Mouse (Mus musculus) hindbrain, embryonic 13.5 days (tissue): Measurements from ENCODE around the gene Amotl1. TPM values are rescaled to one million over a fixed set of nuclear protein-coding genes. Genes with fewer than 3 reads are reported as not detected.

Experiments used
- ATAC-seq: fragments of 200-750 bp; cut with Nextera tagmentation; 2 replicates; pipeline ENCODE4 v1.8.0; 2017; ENCODE audit warnings: moderate TSS enrichment; ENCODE audit not compliant: low FRiP score
- H3K27ac ChIP-seq: fragments of 300-500 bp; sonication (generic); 2 replicates; pipeline ENCODE4 v1.5.1; 2015; ENCODE audit warnings: inconsistent platforms, mild to moderate bottlenecking, moderate library complexity
- H3K27me3 ChIP-seq: fragments of 300-500 bp; sonication (generic); 2 replicates; pipeline ENCODE4 v1.6.1; 2015; ENCODE audit warnings: mild to moderate bottlenecking, inconsistent platforms
- H3K36me3 ChIP-seq: fragments of 300-500 bp; sonication (generic); 2 replicates; pipeline ENCODE4 v1.6.1; 2015; ENCODE audit warnings: mild to moderate bottlenecking, inconsistent platforms
- H3K4me1 ChIP-seq: fragments of 300-500 bp; sonication (generic); replicated peaks from 2 replicates; pipeline ENCODE4 v1.6.1; 2015; ENCODE audit warnings: inconsistent platforms
- H3K4me2 ChIP-seq: fragments of 300-500 bp; sonication (generic); 2 replicates; pipeline ENCODE4 v1.6.1; 2015; ENCODE audit warnings: inconsistent platforms, mild to moderate bottlenecking, moderate library complexity
- H3K4me3 ChIP-seq: fragments of 300-500 bp; sonication (generic); 2 replicates; pipeline ENCODE4 v1.5.1; 2015; ENCODE audit warnings: mild to moderate bottlenecking, inconsistent platforms
- H3K9ac ChIP-seq: fragments of 300-500 bp; sonication (generic); 2 replicates; pipeline ENCODE4 v1.6.1; 2015; ENCODE audit warnings: mild to moderate bottlenecking, inconsistent platforms
- H3K9me3 ChIP-seq: fragments of 300-500 bp; sonication (generic); 2 replicates; pipeline ENCODE4 v1.6.1; 2016; ENCODE audit warnings: inconsistent platforms
- WGBS: fragments of 180-500 bp; shearing (Covaris S2); methylation state at CpG from one replicate; pipeline ENCODE4 v1.1.7; 2015; 5-methylcytosine and 5-hydroxymethylcytosine counted together
- polyA plus RNA-seq: library from polyadenylated mRNA; unstranded; fragments of >200 nt; fragmentation: Nextera tagmentation; extraction: Ambion mirVana; gene quantifications from 2 replicates; pipeline ENCODE4 v1.2.1, GENCODE M21; 2015

The Amotl1 gene
- polyA plus RNA-seq, 1 experiment from 2014 or later: 8.8 TPM

- H3K36me3 ChIP-seq: peaks cover 58% of the 10 kb centered on the region
- no peak overlapping the region for H3K9ac ChIP-seq
- no peaks in the 10 kb centered on the region for H3K9me3 ChIP-seq
- no peak overlapping the region for H3K27ac ChIP-seq
- no peak overlapping the region for H3K4me3 ChIP-seq
- ATAC-seq: no peak
- no peak overlapping the region for H3K4me2 ChIP-seq
- WGBS: 92% methylated on average over 7 of the region's 7 CpGs
- H3K4me1 ChIP-seq: no peaks in the 10 kb centered on the region
- H3K27me3 ChIP-seq: no peaks in the 10 kb centered on the region
Measured at GRCm38 (mm10) chr9:14563351-14563750, 81.5 kb downstream of the Amotl1 start.

- Histone ChIP-seq H3K9me3 (no peaks in the 10 kb centered on the region), H3K27ac (no peak overlapping the region), H3K4me2 (no peak overlapping the region), H3K9ac (no peak overlapping the region), H3K27me3 (no peaks in the 10 kb centered on the region), H3K36me3 (peaks cover 82% of the 10 kb centered on the region), H3K4me3 (no peak overlapping the region), H3K4me1 (no peaks in the 10 kb centered on the region)
- 78% methylated on average over 4 of the region's 4 CpGs for WGBS
- no peak for ATAC-seq
Measured at GRCm38 (mm10) chr9:14560545-14560944, 84.3 kb downstream of the Amotl1 start.

- no peaks in the 10 kb centered on the region for H3K27me3 ChIP-seq
- H3K9me3 ChIP-seq: no peaks in the 10 kb centered on the region
- ATAC-seq: no peak
Measured at GRCm38 (mm10) chr9:14559996-14560395, 84.9 kb downstream of the Amotl1 start.

GRCm38 (mm10) chr9:14559430-14559829, 85.4 kb downstream of the Amotl1 start:
- Histone ChIP-seq H3K4me3 (no peak overlapping the region), H3K27ac (no peak overlapping the region), H3K4me1 (no peaks in the 10 kb centered on the region), H3K27me3 (no peaks in the 10 kb centered on the region), H3K4me2 (no peak overlapping the region), H3K9me3 (no peaks in the 10 kb centered on the region), H3K9ac (0 out of 2 replicates have a peak overlapping the region, but pooled peaks have one; percentile 26), H3K36me3 (peaks cover 92% of the 10 kb centered on the region)
- WGBS: 89% methylated on average over 10 of the region's 10 CpGs
- ATAC-seq: no peak

More at GRCm38 (mm10) chr9:14559996-14560395, 84.9 kb downstream of the Amotl1 start:
- peaks cover 88% of the 10 kb centered on the region for H3K36me3 ChIP-seq
- no peak overlapping the region for H3K27ac ChIP-seq
- H3K9ac ChIP-seq: 0 out of 2 replicates have a peak overlapping the region, but pooled peaks have one; percentile 26
- H3K4me3 ChIP-seq: no peak overlapping the region
- H3K4me2 ChIP-seq: no peak overlapping the region
- H3K4me1 ChIP-seq: no peaks in the 10 kb centered on the region
- 93% methylated on average over 9 of the region's 9 CpGs for WGBS

GRCm38 (mm10) chr9:14558332-14558731, 86.5 kb downstream of the Amotl1 start:
- no peak overlapping the region for H3K4me3 ChIP-seq
- no peaks in the 10 kb centered on the region for H3K9me3 ChIP-seq
- no peak for ATAC-seq
- peaks cover 92% of the 10 kb centered on the region for H3K36me3 ChIP-seq
- no peaks in the 10 kb centered on the region for H3K27me3 ChIP-seq
- no peak overlapping the region for H3K9ac ChIP-seq
- H3K4me1 ChIP-seq: no peaks in the 10 kb centered on the region
- WGBS: 93% methylated on average over 10 of the region's 10 CpGs
- no peak overlapping the region for H3K4me2 ChIP-seq
- H3K27ac ChIP-seq: no peak overlapping the region

- peaks cover 87% of the 10 kb centered on the region for H3K36me3 ChIP-seq
- WGBS: 82% methylated on average over 11 of the region's 11 CpGs
- peak; percentile 57; the same call in 1 of the 2 replicates for ATAC-seq
Measured at GRCm38 (mm10) chr9:14548366-14548761, 96.5 kb downstream of the Amotl1 start.

GRCm38 (mm10) chr9:14547584-14548365, 97.1 kb downstream of the Amotl1 start:
- WGBS: 77% methylated on average over 12 of the region's 12 CpGs
- H3K27me3 ChIP-seq: no peaks in the 10 kb centered on the region
- no peak overlapping the region for H3K9ac ChIP-seq
- 0 out of 2 replicates have a peak, but pooled peaks have one; percentile 28 for ATAC-seq
- no peak overlapping the region for H3K4me3 ChIP-seq
- H3K36me3 ChIP-seq: peaks cover 85% of the 10 kb centered on the region
- no peaks in the 10 kb centered on the region for H3K4me1 ChIP-seq
- H3K27ac ChIP-seq: no peak overlapping the region; the same call in 1 of the 2 replicates
- H3K4me2 ChIP-seq: no peak overlapping the region
- no peaks in the 10 kb centered on the region for H3K9me3 ChIP-seq

More at GRCm38 (mm10) chr9:14548366-14548761, 96.5 kb downstream of the Amotl1 start:
- H3K27ac ChIP-seq: no peak overlapping the region
- no peaks in the 10 kb centered on the region for H3K9me3 ChIP-seq
- H3K27me3 ChIP-seq: no peaks in the 10 kb centered on the region
- H3K9ac ChIP-seq: no peak overlapping the region
- H3K4me1 ChIP-seq: no peaks in the 10 kb centered on the region
- no peak overlapping the region for H3K4me3 ChIP-seq
- no peak overlapping the region for H3K4me2 ChIP-seq

- no peak overlapping the region for H3K4me3 ChIP-seq
- H3K27ac ChIP-seq: no peak overlapping the region
- no peak overlapping the region for H3K4me2 ChIP-seq
- no peak overlapping the region for H3K9ac ChIP-seq
- no peaks in the 10 kb centered on the region for H3K4me1 ChIP-seq
- WGBS: 58% methylated on average over 9 of the region's 9 CpGs
- no peaks in the 10 kb centered on the region for H3K9me3 ChIP-seq
- ATAC-seq: no peak
- H3K27me3 ChIP-seq: no peaks in the 10 kb centered on the region
- peaks cover 89% of the 10 kb centered on the region for H3K36me3 ChIP-seq
Measured at GRCm38 (mm10) chr9:14544034-14544757, 100.7 kb downstream of the Amotl1 start.

GRCm38 (mm10) chr9:14534833-14535456, 109.9 kb downstream of the Amotl1 start:
- H3K9me3 ChIP-seq: no peaks in the 10 kb centered on the region
- WGBS: 91% methylated on average over 9 of the region's 9 CpGs
- peaks cover 13% of the 10 kb centered on the region for H3K36me3 ChIP-seq
- no peak overlapping the region for H3K27ac ChIP-seq
- no peak overlapping the region for H3K4me2 ChIP-seq
- H3K27me3 ChIP-seq: no peaks in the 10 kb centered on the region
- ATAC-seq: peak; percentile 65; the same call in 1 of the 2 replicates
- no peak overlapping the region for H3K9ac ChIP-seq
- peaks cover 9% of the 10 kb centered on the region for H3K4me1 ChIP-seq
- no peak overlapping the region for H3K4me3 ChIP-seq

GRCm38 (mm10) chr9:14533659-14534058, 111.2 kb downstream of the Amotl1 start:
- H3K27me3 ChIP-seq: no peaks in the 10 kb centered on the region
- H3K4me1 ChIP-seq: peaks cover 9% of the 10 kb centered on the region
- no peak overlapping the region for H3K9ac ChIP-seq
- no peak overlapping the region for H3K27ac ChIP-seq
- H3K4me3 ChIP-seq: no peak overlapping the region
- 95% methylated on average over 2 of the region's 2 CpGs for WGBS
- no peaks in the 10 kb centered on the region for H3K9me3 ChIP-seq
- 0 out of 2 replicates have a peak, but pooled peaks cover 1% of the 10 kb centered on the region for H3K36me3 ChIP-seq
- H3K4me2 ChIP-seq: no peak overlapping the region
- no peak for ATAC-seq

GRCm38 (mm10) chr9:14532283-14532682, 112.6 kb downstream of the Amotl1 start:
- Histone ChIP-seq H3K4me1 (peaks cover 9% of the 10 kb centered on the region), H3K9ac (no peak overlapping the region), H3K4me2 (no peak overlapping the region), H3K4me3 (no peak overlapping the region), H3K27me3 (no peaks in the 10 kb centered on the region), H3K9me3 (no peaks in the 10 kb centered on the region), H3K36me3 (no peaks in the 10 kb centered on the region), H3K27ac (no peak overlapping the region)
- 11% methylated on average over 3 of the region's 3 CpGs for WGBS
- peak; percentile 74; the same call in 1 of the 2 replicates for ATAC-seq

GRCm38 (mm10) chr9:14530004-14530403, 114.9 kb downstream of the Amotl1 start:
- Histone ChIP-seq H3K4me3 (no peak overlapping the region), H3K36me3 (no peaks in the 10 kb centered on the region)
- 78% methylated on average over 5 of the region's 5 CpGs for WGBS

More at GRCm38 (mm10) chr9:14530004-14530403, 114.9 kb downstream of the Amotl1 start:
- Histone ChIP-seq H3K27me3 (no peaks in the 10 kb centered on the region), H3K9ac (no peak overlapping the region), H3K4me1 (peaks cover 9% of the 10 kb centered on the region), H3K9me3 (no peaks in the 10 kb centered on the region), H3K27ac (no peak overlapping the region), H3K4me2 (no peak overlapping the region)
- no peak for ATAC-seq
